Mouse (Mus musculus) hindbrain, embryonic 16.5 days (tissue): ENCODE data around the gene Nek1. TPM values are rescaled to one million over a fixed set of nuclear protein-coding genes. Genes with fewer than 3 reads are reported as not detected.
A peak's percentile ranks its signal among the peaks of the same experiment; 100 is the strongest.

Source experiments
- ATAC-seq: fragments of 200-750 bp; cut with Nextera tagmentation; 2 replicates; pipeline ENCODE4 v1.8.0; 2017; ENCODE audit warnings: moderate TSS enrichment, moderate library complexity
- H3K27ac ChIP-seq: fragments of 300-500 bp; sonication (generic); 2 replicates; pipeline ENCODE4 v1.5.1; 2014; ENCODE audit warnings: low read depth, mild to moderate bottlenecking, control low read depth, low read length, moderate library complexity
- H3K27me3 ChIP-seq: fragments of 300-500 bp; sonication (generic); replicated peaks from 2 replicates; pipeline ENCODE4 v1.6.1; 2014; ENCODE audit warnings: low read length; ENCODE audit not compliant: control insufficient read depth, insufficient read depth
- H3K36me3 ChIP-seq: fragments of 300-500 bp; sonication (generic); 2 replicates; pipeline ENCODE4 v1.6.1; 2014; ENCODE audit warnings: mild to moderate bottlenecking, low read length, moderate library complexity, mixed read lengths; ENCODE audit not compliant: control insufficient read depth, insufficient read depth
- H3K4me1 ChIP-seq: fragments of 300-500 bp; sonication (generic); 2 replicates; pipeline ENCODE4 v1.6.1; 2014; ENCODE audit warnings: low read depth, low read length; ENCODE audit not compliant: control insufficient read depth, insufficient read depth
- H3K4me2 ChIP-seq: fragments of 300-500 bp; sonication (generic); 2 replicates; pipeline ENCODE4 v1.6.1; 2014; ENCODE audit warnings: mild to moderate bottlenecking, low read length, control low read depth, moderate library complexity
- H3K4me3 ChIP-seq: fragments of 300-500 bp; sonication (generic); 2 replicates; pipeline ENCODE4 v1.5.1; 2014; ENCODE audit warnings: mild to moderate bottlenecking, low read length, control low read depth, moderate library complexity
- H3K9ac ChIP-seq: fragments of 300-500 bp; sonication (generic); 2 replicates; pipeline ENCODE4 v1.6.1; 2014; ENCODE audit warnings: low read depth, mild to moderate bottlenecking, control low read depth, low read length, moderate library complexity
- H3K9me3 ChIP-seq: fragments of 300-500 bp; sonication (generic); 2 replicates; pipeline ENCODE4 v1.6.1; 2014; ENCODE audit warnings: mild to moderate bottlenecking, low read length, moderate library complexity; ENCODE audit not compliant: control insufficient read depth
- WGBS: fragments of 180-500 bp; shearing (Covaris S2); extraction: QIAGEN DNeasy Blood & Tissue Kit; methylation state at CpG from one replicate; pipeline ENCODE4 v1.1.7; 2014; 5-methylcytosine and 5-hydroxymethylcytosine counted together
- polyA plus RNA-seq: library from polyadenylated mRNA; unstranded; fragments of >200 nt; fragmentation: Nextera tagmentation; extraction: Ambion mirVana; gene quantifications from 2 replicates; pipeline ENCODE4 v1.2.1, GENCODE M21; 2015

Nek1 gene
- polyA plus RNA-seq, 1 experiment from 2014 or later, result 26.4 TPM

- no peak for ATAC-seq
- Histone ChIP-seq H3K4me2 (no peak overlapping the region), H3K36me3 (no peaks in the 10 kb centered on the region), H3K4me1 (no peaks in the 10 kb centered on the region), H3K4me3 (no peak overlapping the region), H3K27me3 (no peaks in the 10 kb centered on the region), H3K27ac (no peak overlapping the region), H3K9ac (no peak overlapping the region), H3K9me3 (no peaks in the 10 kb centered on the region)
- 89% methylated on average over 6 of the region's 6 CpGs for WGBS
These were observed 168.6 kb downstream of the Nek1 start for GRCm38 (mm10) chr8:61161461-61162185.

GRCm38 (mm10) chr8:61162186-61162566, 169.2 kb downstream of the Nek1 start:
- WGBS, result 71% methylated on average over 1 of the region's 1 CpGs
- no peak overlapping the region for H3K4me2 ChIP-seq
- ATAC-seq, result no peak
- H3K27me3 ChIP-seq, result no peaks in the 10 kb centered on the region
- H3K9me3 ChIP-seq, result no peaks in the 10 kb centered on the region
- H3K4me3 ChIP-seq, result no peak overlapping the region
- H3K36me3 ChIP-seq, result no peaks in the 10 kb centered on the region
- H3K27ac ChIP-seq, result no peak overlapping the region
- H3K9ac ChIP-seq, result no peak overlapping the region
- no peaks in the 10 kb centered on the region for H3K4me1 ChIP-seq

GRCm38 (mm10) chr8:61171546-61171945, 178.6 kb downstream of the Nek1 start:
- no peaks in the 10 kb centered on the region for H3K27me3 ChIP-seq
- ATAC-seq, result no peak
- WGBS, result 80% methylated on average over 3 of the region's 3 CpGs

GRCm38 (mm10) chr8:61173921-61174492, 181.0 kb downstream of the Nek1 start:
- H3K27ac ChIP-seq, result no peak overlapping the region
- no peaks in the 10 kb centered on the region for H3K36me3 ChIP-seq
- H3K4me3 ChIP-seq, result no peak overlapping the region
- 61% methylated on average over 7 of the region's 7 CpGs for WGBS
- H3K4me1 ChIP-seq, result no peaks in the 10 kb centered on the region
- no peaks in the 10 kb centered on the region for H3K9me3 ChIP-seq
- no peak for ATAC-seq
- H3K9ac ChIP-seq, result no peak overlapping the region
- no peak overlapping the region for H3K4me2 ChIP-seq
- H3K27me3 ChIP-seq, result no peaks in the 10 kb centered on the region

More at GRCm38 (mm10) chr8:61171546-61171945, 178.6 kb downstream of the Nek1 start:
- no peaks in the 10 kb centered on the region for H3K4me1 ChIP-seq
- no peaks in the 10 kb centered on the region for H3K36me3 ChIP-seq
- H3K4me3 ChIP-seq, result no peak overlapping the region
- no peaks in the 10 kb centered on the region for H3K9me3 ChIP-seq
- H3K27ac ChIP-seq, result no peak overlapping the region
- H3K4me2 ChIP-seq, result no peak overlapping the region
- H3K9ac ChIP-seq, result no peak overlapping the region

GRCm38 (mm10) chr8:61175876-61176275, 182.9 kb downstream of the Nek1 start:
- Histone ChIP-seq H3K27ac (no peak overlapping the region), H3K9ac (no peak overlapping the region), H3K36me3 (no peaks in the 10 kb centered on the region), H3K4me2 (no peak overlapping the region), H3K4me3 (no peak overlapping the region), H3K9me3 (no peaks in the 10 kb centered on the region), H3K27me3 (no peaks in the 10 kb centered on the region), H3K4me1 (no peaks in the 10 kb centered on the region)
- WGBS, result 93% methylated on average over 2 of the region's 2 CpGs
- ATAC-seq, result no peak

- H3K27me3 ChIP-seq, result no peaks in the 10 kb centered on the region
- ATAC-seq, result peak; percentile 42; the same call in 1 of the 2 replicates
- 75% methylated on average over 12 of the region's 12 CpGs for WGBS
- no peak overlapping the region for H3K27ac ChIP-seq
- H3K4me1 ChIP-seq, result no peaks in the 10 kb centered on the region
- no peaks in the 10 kb centered on the region for H3K9me3 ChIP-seq
- H3K4me2 ChIP-seq, result no peak overlapping the region
- no peak overlapping the region for H3K9ac ChIP-seq
- no peaks in the 10 kb centered on the region for H3K36me3 ChIP-seq
- H3K4me3 ChIP-seq, result no peak overlapping the region
These were observed 184.9 kb downstream of the Nek1 start for GRCm38 (mm10) chr8:61177680-61178593.

GRCm38 (mm10) chr8:61178594-61179140, 185.7 kb downstream of the Nek1 start:
- ATAC-seq, result peak; percentile 76
- Histone ChIP-seq H3K36me3 (no peaks in the 10 kb centered on the region), H3K4me1 (no peaks in the 10 kb centered on the region), H3K27ac (no peak overlapping the region), H3K4me3 (no peak overlapping the region), H3K9ac (no peak overlapping the region), H3K9me3 (no peaks in the 10 kb centered on the region), H3K4me2 (no peak overlapping the region), H3K27me3 (no peaks in the 10 kb centered on the region)
- 59% methylated on average over 11 of the region's 11 CpGs for WGBS
